Mouse (Mus musculus): ENCODE results near the gene Insl5.

Gene Insl5

GRCm38 (mm10) chr4:102990595-102991340 is 35.9 kb downstream of the Insl5 start:
- in situ Hi-C loops (cut with MboI; ENCODE audit: low sequenced_read_pairs): no loop called here

DNA sequence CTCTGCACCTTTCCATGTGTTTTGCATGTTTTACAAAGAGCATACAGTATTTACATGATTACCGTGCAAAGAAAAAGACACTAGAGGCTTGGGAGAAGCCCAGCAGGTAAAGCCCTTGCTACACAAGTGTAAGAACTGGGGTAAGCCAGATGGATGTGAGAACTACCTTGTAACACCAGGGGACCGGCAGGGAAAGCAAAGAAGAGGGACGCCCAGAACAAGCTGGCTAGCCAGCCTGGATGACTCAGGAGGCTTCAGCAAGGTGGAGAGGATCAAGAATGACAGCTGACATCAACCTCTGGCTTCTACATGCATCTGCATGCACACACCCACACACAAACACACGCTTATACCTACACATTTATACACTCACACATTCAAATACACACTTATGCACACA is 36.6 kb downstream of the Insl5 start:
- in situ Hi-C loops (cut with MboI; ENCODE audit: low sequenced_read_pairs): no loop called here

GRCm38 (mm10) chr4:102989391-102989790 is 37.3 kb downstream of the Insl5 start:
- in situ Hi-C loops (cut with MboI; ENCODE audit: low sequenced_read_pairs): loop anchor here (10.0 kb wide), 1 partner anchor 155 kb away; no protein-coding TSS in a partner anchor

DNA sequence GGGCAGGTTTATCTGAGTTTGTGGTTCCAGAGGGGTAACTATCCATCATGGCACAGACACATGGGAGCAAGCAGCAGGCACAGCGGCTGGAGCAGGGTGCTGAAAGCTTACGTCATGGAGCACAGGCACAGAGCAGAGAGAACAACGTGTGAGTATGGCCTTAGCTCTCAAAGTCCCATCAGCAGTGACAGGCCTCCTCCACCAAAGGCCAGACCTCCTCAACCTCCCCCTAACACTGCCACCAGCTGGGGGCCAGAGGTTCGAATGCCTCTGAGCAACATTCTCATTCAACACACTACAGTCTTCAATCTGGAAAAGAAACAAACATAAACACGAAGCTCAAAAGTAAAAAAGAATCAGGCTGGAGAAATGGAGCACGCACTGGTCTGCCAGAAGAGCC is 38.1 kb downstream of the Insl5 start:
- in situ Hi-C loops (cut with MboI; ENCODE audit: low sequenced_read_pairs): loop anchor here (10.0 kb wide), 1 partner anchor 156 kb away; no protein-coding TSS in a partner anchor

- in situ Hi-C loops (cut with MboI; ENCODE audit: low sequenced_read_pairs): loop anchor here (10.0 kb wide), 1 partner anchor 157 kb away; no protein-coding TSS in a partner anchor
These were observed 38.9 kb downstream of the Insl5 start for GRCm38 (mm10) chr4:102987756-102988155.

GRCm38 (mm10) chr4:102987325-102987724 is 39.3 kb downstream of the Insl5 start:
- in situ Hi-C loops (cut with MboI; ENCODE audit: low sequenced_read_pairs): loop anchor here (10.0 kb wide), 1 partner anchor 157 kb away; no protein-coding TSS in a partner anchor

- in situ Hi-C loops (cut with MboI; ENCODE audit: low sequenced_read_pairs): loop anchor here (10.0 kb wide), 1 partner anchor 158 kb away; no protein-coding TSS in a partner anchor
These were observed 39.7 kb downstream of the Insl5 start for GRCm38 (mm10) chr4:102986917-102987316.

GRCm38 (mm10) chr4:102986173-102986572 is 40.5 kb downstream of the Insl5 start:
- in situ Hi-C loops (cut with MboI; ENCODE audit: low sequenced_read_pairs): loop anchor here (10.0 kb wide), 1 partner anchor 159 kb away; no protein-coding TSS in a partner anchor

DNA sequence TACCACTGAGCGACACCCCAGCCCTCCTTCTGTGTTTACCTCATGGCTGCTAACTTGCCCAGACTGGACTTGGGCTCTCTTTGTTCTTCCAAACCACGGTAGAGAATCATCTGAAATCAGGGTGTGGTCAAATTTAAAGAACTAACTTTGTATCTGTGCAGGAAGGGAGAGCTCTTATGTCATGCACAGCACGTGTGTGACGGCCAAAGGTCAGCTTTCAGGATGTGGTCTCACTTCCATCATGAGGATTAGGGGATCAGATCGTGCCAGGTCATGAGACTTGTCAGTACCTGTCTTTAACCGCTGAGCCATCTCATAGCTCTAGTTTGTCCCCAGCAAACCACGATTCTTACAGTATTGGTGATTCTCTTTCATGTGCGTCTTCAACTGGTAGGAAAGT is 44.9 kb downstream of the Insl5 start:
- in situ Hi-C loops (cut with MboI; ENCODE audit: low sequenced_read_pairs): loop anchor here (10.0 kb wide), 1 partner anchor 163 kb away; no protein-coding TSS in a partner anchor

DNA sequence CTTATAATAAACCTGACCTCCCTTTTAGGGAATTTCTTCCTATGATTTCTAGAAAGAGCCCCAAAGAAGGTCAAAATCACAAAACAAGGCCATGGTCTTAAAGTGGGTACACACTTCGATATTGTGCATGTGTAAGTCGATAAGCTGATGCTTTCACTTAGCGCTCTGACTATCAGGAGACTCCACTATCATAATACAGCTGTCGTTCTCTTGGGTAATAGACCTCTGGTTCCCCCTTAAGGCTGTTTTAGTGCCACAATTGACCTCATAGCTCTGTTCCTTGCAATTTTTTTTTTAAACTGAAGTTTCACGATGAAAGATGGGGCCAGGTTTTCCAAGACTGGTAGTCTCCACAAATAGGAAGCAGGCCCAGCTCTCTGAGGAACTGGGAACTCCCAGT is 47.3 kb downstream of the Insl5 start:
- in situ Hi-C loops (cut with MboI; ENCODE audit: low sequenced_read_pairs): no loop called here

GRCm38 (mm10) chr4:102978440-102978839 is 48.2 kb downstream of the Insl5 start, which contains the start of gene Tctex1d1:
TSS of gene Tctex1d1 (plus strand) at chr4:102978606.
- in situ Hi-C loops (cut with MboI; ENCODE audit: low sequenced_read_pairs): no loop called here

GRCm38 (mm10) chr4:102977778-102978321 is 48.8 kb downstream of the Insl5 start:
- in situ Hi-C loops (cut with MboI; ENCODE audit: low sequenced_read_pairs): no loop called here

- in situ Hi-C loops (cut with MboI; ENCODE audit: low sequenced_read_pairs): no loop called here
These were observed 50.1 kb downstream of the Insl5 start for GRCm38 (mm10) chr4:102976290-102977275.

DNA sequence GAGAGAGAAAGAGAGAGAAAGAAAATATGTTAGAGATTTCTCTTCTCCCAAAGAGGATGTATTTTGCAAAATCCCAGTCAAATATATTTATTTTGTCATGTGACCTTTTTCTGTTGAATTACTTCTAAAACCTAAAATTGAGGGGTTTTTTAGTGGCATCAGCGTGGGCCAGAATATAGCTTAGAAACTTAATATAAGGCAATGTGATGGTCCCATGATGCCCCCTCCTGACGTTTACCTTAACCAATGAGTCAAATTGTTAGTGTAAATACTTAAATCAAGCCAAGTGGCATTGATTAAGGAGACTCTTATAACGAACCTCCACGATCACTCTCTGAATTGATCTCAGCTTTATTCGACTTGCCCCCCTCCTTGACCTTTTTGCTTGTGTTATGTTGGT is 52.5 kb downstream of the Insl5 start:
- in situ Hi-C loops (cut with MboI; ENCODE audit: low sequenced_read_pairs): no loop called here

DNA sequence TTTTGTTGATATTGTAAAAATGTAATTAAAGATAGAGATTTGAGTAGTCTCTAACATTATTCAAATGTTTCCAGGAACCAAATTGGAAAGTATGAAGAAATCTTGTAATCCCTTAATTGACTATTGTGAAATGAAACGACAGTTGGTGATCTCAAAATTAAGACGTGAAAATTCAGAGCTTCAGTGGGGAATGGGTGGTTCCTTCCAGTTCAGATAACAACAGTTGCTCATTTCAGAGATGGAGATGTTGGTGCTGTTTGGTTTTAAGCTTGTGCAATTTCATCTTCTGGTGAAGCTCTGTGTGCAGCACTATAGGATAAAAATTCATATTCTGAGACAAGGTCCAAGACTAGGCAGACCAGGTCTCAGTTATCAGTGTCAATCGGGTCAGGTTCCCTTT is 54.6 kb downstream of the Insl5 start:
- in situ Hi-C loops (cut with MboI; ENCODE audit: low sequenced_read_pairs): no loop called here

GRCm38 (mm10) chr4:102971159-102971558 is 55.5 kb downstream of the Insl5 start:
- in situ Hi-C loops (cut with MboI; ENCODE audit: low sequenced_read_pairs): no loop called here

GRCm38 (mm10) chr4:102969599-102969998 is 57.0 kb downstream of the Insl5 start:
- in situ Hi-C loops (cut with MboI; ENCODE audit: low sequenced_read_pairs): no loop called here

Data from CH12F3 (cell line).